Mouse (Mus musculus) urinary bladder, postnatal 36 days (tissue): ENCODE measurements around the gene Fgd5.
"Not testable (repeated sequence)": the region's sequence is repeated elsewhere in the genome, so short reads cannot be mapped to it uniquely, and the experiment has no call there.

Source experiments
- DNase-seq, 2 experiments: peaks; one replicate each; pipeline ENCODE4 v3.0.0; 2022; ENCODE audit warnings: low spot score in 2 of 2, mixed read lengths in 1 of 2

Fgd5 gene

GRCm38 (mm10) chr6:91978371-91979300 is at the start of gene Fgd5:
Gene Fgd5, plus strand, starts transcription at chr6:91978878.
- DNase-seq, result peak in 1 of 2 experiments; percentile 12

GRCm38 (mm10) chr6:91931231-91931630 is 47.4 kb upstream of the Fgd5 start:
- no peak for DNase-seq

- no peak for DNase-seq
Measured at GRCm38 (mm10) chr6:91938491-91938890, 40.2 kb upstream of the Fgd5 start.

GRCm38 (mm10) chr6:91948426-91948825 is 30.3 kb upstream of the Fgd5 start:
- no peak for DNase-seq

GRCm38 (mm10) chr6:91958015-91958414 is 20.7 kb upstream of the Fgd5 start:
- DNase-seq, result not testable (repeated sequence)

- peak in 1 of 2 experiments; percentile 17 for DNase-seq
Measured at GRCm38 (mm10) chr6:91960028-91960811, 18.5 kb upstream of the Fgd5 start.

GRCm38 (mm10) chr6:91963429-91963828 is 15.2 kb upstream of the Fgd5 start:
- no peak for DNase-seq

GRCm38 (mm10) chr6:91965060-91965459 is 13.6 kb upstream of the Fgd5 start:
- no peak for DNase-seq

GRCm38 (mm10) chr6:91966006-91966405 is 12.7 kb upstream of the Fgd5 start:
- no peak for DNase-seq

GRCm38 (mm10) chr6:91972201-91972646 is 6.5 kb upstream of the Fgd5 start:
- peak in 1 of 2 experiments; percentile 55 for DNase-seq

GRCm38 (mm10) chr6:91973972-91974371 is 4.7 kb upstream of the Fgd5 start:
- DNase-seq, result no peak

- no peak for DNase-seq
Measured at GRCm38 (mm10) chr6:91979301-91979996, 771 bp downstream of the Fgd5 start.

- DNase-seq, result no peak
Measured at GRCm38 (mm10) chr6:91980011-91980410, 1.3 kb downstream of the Fgd5 start.

GRCm38 (mm10) chr6:91990101-91990500 is 11.4 kb downstream of the Fgd5 start:
- no peak for DNase-seq

GRCm38 (mm10) chr6:91992823-91993222 is 14.1 kb downstream of the Fgd5 start:
- no peak for DNase-seq

GRCm38 (mm10) chr6:91993795-91994505 is 15.3 kb downstream of the Fgd5 start:
- no peak for DNase-seq

GRCm38 (mm10) chr6:91996072-91996471 is 17.4 kb downstream of the Fgd5 start:
- no peak for DNase-seq

GRCm38 (mm10) chr6:92002558-92003285 is 24.0 kb downstream of the Fgd5 start:
- no peak for DNase-seq

GRCm38 (mm10) chr6:92003646-92004045 is 25.0 kb downstream of the Fgd5 start:
- no peak for DNase-seq

- DNase-seq, result no peak
Measured at GRCm38 (mm10) chr6:92004137-92004805, 25.6 kb downstream of the Fgd5 start.
